Mouse (Mus musculus): ENCODE data around the gene Ppip5k2. TPM values are rescaled to one million over a fixed set of nuclear protein-coding genes. Genes with fewer than 3 reads are reported as not detected.

The Ppip5k2 gene
- polyA plus RNA-seq, 1 experiment from 2014 or later, result 50.6 TPM

Other genes starting within 250 kb of the Ppip5k2 start
- 9.9 and 10.3 TPM in 2 replicates for gene D1Ertd622e, start 108.3 kb downstream of the Ppip5k2 start, polyA plus RNA-seq (2016; fragmentation: Nextera tagmentation; extraction: Ambion mirVana)
- 11.7 and 14.2 TPM in 2 replicates for gene Gin1, start 239 bp downstream of the Ppip5k2 start, polyA plus RNA-seq (2016; fragmentation: Nextera tagmentation; extraction: Ambion mirVana)

Data from limb, embryonic 10.5 days (tissue).